Mouse (Mus musculus): ENCODE measurements around the gene Tex14.
A peak's percentile ranks its signal among the peaks of the same experiment; 100 is the strongest.

Gene Tex14

GRCm38 (mm10) chr11:87574520-87575180 is 169.8 kb downstream of the Tex14 start:
- DNase-seq: no peak

GRCm38 (mm10) chr11:87577601-87578248 is 172.9 kb downstream of the Tex14 start:
- peak; percentile 72 for DNase-seq

GRCm38 (mm10) chr11:87578249-87578962 is 173.5 kb downstream of the Tex14 start:
- DNase-seq: peak; percentile 86

GRCm38 (mm10) chr11:87578963-87579601 is 174.2 kb downstream of the Tex14 start:
- peak; percentile 85 for DNase-seq

- no peak for DNase-seq
Observed at GRCm38 (mm10) chr11:87579713-87580112, 174.8 kb downstream of the Tex14 start.

- DNase-seq: no peak
Observed at GRCm38 (mm10) chr11:87580543-87581085, 175.7 kb downstream of the Tex14 start.

- no peak for DNase-seq
Observed at GRCm38 (mm10) chr11:87581161-87581865, 176.4 kb downstream of the Tex14 start.

- peak; percentile 69 for DNase-seq
Observed at GRCm38 (mm10) chr11:87581933-87582710, 177.3 kb downstream of the Tex14 start.

- DNase-seq: no peak
Observed at GRCm38 (mm10) chr11:87583291-87584034, 178.6 kb downstream of the Tex14 start.

GRCm38 (mm10) chr11:87584711-87585505 is 180.0 kb downstream of the Tex14 start:
- DNase-seq: no peak

- DNase-seq: no peak
Observed at GRCm38 (mm10) chr11:87587211-87587874, 182.5 kb downstream of the Tex14 start.

- DNase-seq: no peak
Observed at GRCm38 (mm10) chr11:87589605-87590004, 184.7 kb downstream of the Tex14 start.

- DNase-seq: peak; percentile 67
Observed at GRCm38 (mm10) chr11:87590841-87591525, 186.1 kb downstream of the Tex14 start.

- peak; percentile 100 for DNase-seq
Observed at GRCm38 (mm10) chr11:87591526-87592353, 186.9 kb downstream of the Tex14 start, which contains the start of gene Mtmr4. Gene Mtmr4, plus strand, starts transcription at chr11:87592162.

GRCm38 (mm10) chr11:87592354-87592695 is 187.5 kb downstream of the Tex14 start:
- DNase-seq: no peak

- peak; percentile 66 for DNase-seq
Observed at GRCm38 (mm10) chr11:87592713-87593598, 188.1 kb downstream of the Tex14 start.

GRCm38 (mm10) chr11:87595327-87595841 is 190.5 kb downstream of the Tex14 start:
- DNase-seq: peak; percentile 89

Data from cerebellum, adult 9-10 months (tissue).